Mouse (Mus musculus) layer of hippocampus, adult 8-10 months (tissue): ENCODE results near the gene Psmb8. TPM values are rescaled to one million over a fixed set of nuclear protein-coding genes. Genes with fewer than 3 reads are reported as not detected.

Experiments used
- DNase-seq, 2 experiments: peaks; one replicate each; pipeline ENCODE4 v3.0.0; 2022; ENCODE audit warnings: low spot score in 2 of 2
- total RNA-seq, 4 experiments: library from RNA; stranded (reverse); gene quantifications; 2 replicates each; pipeline ENCODE4 v1.2.4; 2022

Gene Psmb8
- total RNA-seq = 10 to 100 TPM in 2 of 4 experiments, 1 to 10 TPM in 2; 3.8 to 18.8 (median 10.0) TPM

DNA sequence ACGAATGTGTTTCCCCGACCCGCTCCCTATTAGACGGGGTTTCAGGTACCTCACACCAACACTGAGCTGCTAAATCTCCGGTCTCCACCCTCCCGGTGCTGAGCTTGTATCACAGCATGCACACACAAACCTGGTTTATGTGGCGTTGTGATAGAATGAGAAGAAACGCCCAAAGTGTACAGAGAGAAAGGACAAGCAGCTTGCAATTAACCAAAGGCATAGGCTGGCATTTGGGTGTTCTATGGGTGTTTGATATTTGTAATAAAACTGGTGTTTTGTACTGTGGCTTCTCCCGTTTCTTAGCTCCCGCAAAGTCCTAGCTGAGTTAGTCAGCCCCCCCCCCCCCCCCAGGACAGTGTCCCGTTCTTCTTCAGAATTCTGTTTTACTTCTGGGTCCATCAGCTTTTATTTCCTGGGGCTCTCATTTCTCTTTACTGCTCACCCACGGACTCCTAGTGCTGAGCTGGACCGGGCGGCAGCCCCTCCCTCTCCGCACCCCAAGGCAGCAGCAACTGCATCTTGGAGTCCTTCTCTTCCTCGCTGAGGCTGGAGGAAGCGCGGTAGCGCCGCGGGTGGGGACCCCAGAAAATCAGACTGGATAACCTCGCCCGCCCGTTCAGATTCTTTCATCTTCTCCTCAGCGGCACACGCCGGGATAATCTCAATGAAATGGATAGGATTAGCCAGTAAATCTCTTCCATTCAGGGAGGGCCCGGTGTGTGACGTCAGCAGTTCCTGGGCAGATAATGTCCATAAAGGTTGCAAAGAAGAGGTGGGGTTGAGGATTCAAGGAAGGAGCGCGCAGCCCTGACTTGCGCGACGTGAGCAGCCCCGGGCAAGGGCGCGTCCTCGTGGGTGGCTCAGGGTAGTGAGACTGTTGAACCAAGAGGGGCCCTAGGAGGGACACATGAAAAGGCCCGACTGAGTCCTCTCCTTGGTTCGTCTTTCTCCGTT lies at the start of gene Psmb8:
TSS of gene Psmb8 (plus strand) at position 781 of the 954 bp plus-strand sequence.
- peak; percentile 82 to 83 for DNase-seq

DNA sequence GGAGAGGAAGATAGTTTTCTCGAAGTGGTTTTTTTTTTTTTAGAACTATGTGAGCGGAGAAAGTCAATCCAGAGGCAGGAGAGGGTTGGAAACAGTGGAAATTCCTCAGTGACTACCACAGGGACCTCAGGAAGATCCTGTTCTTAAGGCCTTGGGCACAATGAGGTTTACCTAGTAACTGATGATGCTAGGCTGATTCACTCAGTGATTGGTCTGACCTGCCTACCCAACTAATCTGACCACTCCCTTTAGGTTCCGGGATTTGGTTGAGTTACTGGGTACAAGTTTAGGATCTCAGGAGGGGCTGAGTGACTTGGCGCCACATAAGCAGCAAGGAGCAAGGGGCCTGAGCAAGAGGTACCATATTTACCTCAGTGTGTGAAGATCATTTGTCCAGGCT lies 44.6 kb upstream of the Psmb8 start, which contains the start of gene H2-DMb1:
TSS of gene H2-DMb1 (plus strand) at position 150 of the 400 bp plus-strand sequence.
- DNase-seq = no peak

DNA sequence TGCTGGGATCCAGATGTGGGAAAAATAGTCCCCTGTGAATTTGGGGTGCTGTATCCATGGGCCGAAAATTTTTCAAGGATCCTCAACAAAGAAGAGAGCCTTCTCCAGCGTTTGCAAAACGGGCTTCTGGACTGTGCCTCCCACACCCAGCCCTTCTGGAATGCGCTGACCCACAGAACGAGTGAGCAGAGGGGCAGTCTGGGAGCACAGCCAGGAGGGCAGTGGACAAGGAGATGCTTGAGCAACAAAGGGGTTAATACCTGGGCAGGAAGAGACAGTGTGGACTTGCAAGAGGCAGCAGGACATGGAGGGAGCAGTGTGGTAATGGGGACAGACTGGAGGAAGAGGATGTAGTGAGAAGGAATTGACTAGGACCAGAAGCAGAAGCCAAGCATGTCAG lies 42.0 kb upstream of the Psmb8 start:
- DNase-seq = no peak

- no peak for DNase-seq
Observed at GRCm38 (mm10) chr17:34164202-34164895, 33.2 kb upstream of the Psmb8 start.

- DNase-seq = no peak
Observed at GRCm38 (mm10) chr17:34165033-34165730, 32.3 kb upstream of the Psmb8 start.

DNA sequence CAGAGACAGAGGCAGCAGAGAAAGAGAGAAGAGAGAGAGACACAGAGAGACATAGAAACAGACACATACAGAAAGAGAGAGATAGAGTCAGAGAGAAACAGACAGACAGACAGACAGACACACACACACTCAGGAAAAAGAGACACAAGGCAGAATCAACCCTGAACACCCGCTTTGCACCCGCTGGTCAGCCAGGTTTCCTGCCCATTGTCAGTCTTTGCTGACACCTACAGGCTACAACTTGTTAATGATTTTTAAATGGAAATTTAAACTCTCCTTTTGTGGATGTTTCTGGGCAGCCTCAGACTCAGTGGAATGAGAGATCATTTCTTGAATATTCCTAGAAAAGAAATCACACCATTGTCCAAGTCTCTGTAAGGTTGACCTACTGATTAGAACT lies 28.2 kb upstream of the Psmb8 start:
- peak in 1 of 2 experiments; percentile 14 for DNase-seq

- DNase-seq = no peak
Observed at GRCm38 (mm10) chr17:34170487-34170876, 27.0 kb upstream of the Psmb8 start.

DNA sequence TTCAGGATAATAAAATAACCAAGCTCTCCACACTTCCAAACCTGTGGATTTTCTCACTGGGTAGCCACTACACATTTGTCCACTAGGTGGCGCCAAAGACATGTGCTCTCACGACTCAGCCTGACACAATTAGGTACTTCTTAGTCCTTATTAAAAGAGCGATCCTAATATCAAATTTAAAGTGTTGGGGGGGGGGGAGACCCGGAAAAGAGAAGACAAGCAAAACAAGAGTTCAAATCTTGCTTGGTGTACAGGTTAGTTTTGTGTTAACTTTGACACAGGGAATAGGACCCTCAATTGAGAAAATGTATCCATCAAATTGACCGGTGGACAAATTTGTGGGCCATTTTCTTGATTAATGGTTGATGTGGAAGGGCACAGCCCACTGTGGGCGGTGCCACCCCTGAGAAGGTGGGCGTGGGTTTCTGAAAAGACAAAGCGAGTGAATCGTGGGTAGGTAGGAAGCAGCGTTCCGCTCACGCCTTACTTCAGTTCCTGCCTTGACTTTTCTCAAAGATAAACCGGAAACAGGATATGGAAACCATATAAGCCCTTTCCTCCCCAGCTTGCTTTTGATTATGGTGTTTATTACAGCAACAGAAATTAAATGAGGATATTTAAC lies 26.5 kb upstream of the Psmb8 start:
- peak; percentile 56 to 88 for DNase-seq

- DNase-seq = no peak
Observed at GRCm38 (mm10) chr17:34172528-34172927, 25.0 kb upstream of the Psmb8 start.

GRCm38 (mm10) chr17:34174075-34174474 lies 23.4 kb upstream of the Psmb8 start:
- DNase-seq = no peak

GRCm38 (mm10) chr17:34177179-34177578 lies 20.3 kb upstream of the Psmb8 start:
- DNase-seq = no peak

DNA sequence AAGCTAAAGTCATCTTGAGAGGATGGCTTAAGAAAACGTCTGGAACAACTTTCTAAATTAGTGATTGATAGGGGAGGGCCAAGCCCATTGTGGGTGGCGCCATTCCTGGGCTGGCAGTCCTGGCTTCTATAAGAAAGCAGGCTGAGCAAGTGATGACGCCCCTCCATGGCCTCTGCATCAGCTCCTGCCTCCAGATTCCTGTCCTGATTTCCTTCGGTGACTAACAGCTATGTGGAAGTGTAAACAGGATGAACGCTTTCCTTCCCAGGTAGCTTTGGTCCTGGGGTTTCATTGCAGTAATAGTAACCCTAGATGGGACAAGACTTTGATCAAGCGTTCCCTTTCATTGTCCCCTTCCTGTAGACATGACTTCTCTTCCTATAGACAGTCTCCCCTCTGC lies 18.5 kb upstream of the Psmb8 start:
- DNase-seq = no peak

DNA sequence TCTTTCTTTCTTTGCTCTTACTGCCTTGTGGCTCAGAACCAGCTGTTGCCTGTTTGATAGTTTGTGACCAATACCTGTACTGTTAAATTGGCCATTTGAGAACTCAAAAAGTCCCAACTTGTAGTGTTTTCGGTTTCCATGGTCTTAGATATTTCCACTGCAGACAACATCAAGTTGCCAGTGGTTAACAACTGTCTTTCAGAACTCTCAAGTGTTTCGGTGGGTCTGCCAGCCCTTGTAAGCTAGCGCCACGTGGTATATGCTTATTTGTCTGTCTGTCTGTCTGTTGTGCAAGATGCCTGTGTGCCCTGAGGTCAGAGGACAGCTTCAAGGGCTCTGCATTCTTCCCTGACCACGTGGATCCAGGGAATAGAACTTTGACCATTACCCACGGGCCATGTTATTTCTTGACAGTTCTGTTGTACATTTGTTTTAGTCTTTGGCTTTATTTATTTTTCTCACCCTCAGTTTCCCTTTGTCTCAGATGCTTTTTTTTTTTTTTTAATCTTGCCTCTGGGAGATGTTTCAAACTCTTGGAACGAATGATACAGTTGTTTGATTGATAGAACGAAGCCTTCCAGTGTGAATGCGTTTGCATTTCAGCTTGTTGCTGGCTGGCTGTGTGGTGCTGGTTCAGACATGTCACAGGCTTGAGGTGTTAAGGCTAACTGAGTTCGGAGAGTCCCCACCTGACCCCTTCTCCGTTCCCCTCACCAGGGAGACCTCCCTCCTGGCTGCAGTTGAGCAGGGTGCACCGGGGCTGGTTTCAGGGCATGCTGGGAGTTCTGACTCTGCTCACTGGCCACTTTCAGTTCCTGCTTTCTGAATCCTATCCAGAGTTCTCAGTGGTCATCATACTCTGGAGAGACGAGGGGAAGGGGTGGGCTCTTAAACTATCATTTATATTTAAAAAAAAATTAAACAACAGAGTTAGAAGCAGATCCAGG lies 17.3 kb upstream of the Psmb8 start:
- no peak for DNase-seq

DNA sequence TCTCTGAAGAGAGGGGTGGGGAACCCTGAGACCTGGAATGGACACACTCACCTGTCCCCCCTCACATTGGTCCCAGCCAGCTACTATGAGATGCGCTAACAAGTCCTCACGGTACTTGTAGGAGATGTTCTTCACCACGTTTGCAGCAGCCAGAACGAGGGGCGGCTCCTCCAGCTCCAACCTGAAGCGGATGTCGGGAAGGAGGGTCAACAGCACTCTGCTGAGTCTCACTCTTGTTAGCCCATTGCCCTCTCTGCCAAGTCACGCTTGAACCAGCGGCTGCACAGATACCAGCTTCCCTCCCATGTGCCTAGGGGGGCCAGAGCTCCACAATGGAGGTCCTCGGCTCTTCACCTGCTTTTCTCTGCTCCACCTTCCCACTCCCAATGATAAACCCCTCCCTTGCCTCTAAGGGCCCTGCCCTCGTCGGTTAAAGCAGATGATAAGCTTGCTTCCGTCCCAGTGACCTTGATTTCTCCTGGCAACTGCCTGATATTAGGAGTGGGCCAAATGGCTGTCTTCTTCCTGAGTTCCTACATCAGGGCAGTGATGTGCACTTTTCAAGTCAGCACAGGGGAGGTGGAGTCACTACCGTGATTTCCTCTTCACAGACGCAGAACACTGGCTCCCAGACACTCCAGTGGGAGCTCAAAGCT lies 13.8 kb upstream of the Psmb8 start:
- DNase-seq = no peak

DNA sequence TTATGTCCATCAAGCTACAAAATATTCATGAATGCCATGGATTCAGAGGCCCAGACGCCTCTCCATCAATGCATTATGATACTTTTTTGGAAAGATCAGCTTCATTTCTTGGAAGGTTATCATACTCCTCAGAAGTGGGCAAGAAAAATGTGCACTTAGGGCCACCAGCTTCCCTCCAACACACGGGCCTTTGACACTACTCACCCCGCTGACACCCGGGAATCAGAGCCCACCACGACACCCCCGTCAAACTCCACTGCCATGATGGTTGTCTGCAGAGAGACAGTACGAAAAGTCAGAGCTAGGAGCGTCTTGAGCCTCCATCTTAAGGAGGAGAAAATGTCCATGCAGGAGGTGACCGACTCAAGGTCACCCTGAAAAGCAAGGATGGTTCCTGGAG lies 12.0 kb upstream of the Psmb8 start:
- no peak for DNase-seq

DNA sequence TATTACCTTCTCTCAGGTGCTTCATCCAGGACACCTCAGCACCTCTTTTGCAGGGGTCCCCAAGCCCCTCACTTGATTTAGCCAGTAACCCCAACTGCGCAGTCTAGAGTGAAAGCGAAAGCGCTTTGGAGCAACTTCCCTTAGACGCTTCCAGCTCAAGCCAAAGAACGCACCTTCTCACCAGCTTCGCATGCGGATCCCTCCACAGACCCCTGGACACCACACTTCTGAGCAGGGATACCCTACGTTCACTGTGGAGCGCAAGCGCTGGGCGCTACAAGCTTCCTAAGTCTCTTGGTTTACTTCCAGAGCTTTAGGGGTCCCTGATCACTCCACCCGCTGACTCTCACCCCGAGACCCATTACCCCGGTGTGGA lies 10.6 kb upstream of the Psmb8 start:
- no peak for DNase-seq

- peak; percentile 90 to 96 for DNase-seq
Observed at GRCm38 (mm10) chr17:34187261-34187916, 10.1 kb upstream of the Psmb8 start, which contains the start of the genes Tap1 and Psmb9. TSS of gene Tap1 (plus strand) at chr17:34187553. TSS of gene Psmb9 (minus strand) at chr17:34187764.

DNA sequence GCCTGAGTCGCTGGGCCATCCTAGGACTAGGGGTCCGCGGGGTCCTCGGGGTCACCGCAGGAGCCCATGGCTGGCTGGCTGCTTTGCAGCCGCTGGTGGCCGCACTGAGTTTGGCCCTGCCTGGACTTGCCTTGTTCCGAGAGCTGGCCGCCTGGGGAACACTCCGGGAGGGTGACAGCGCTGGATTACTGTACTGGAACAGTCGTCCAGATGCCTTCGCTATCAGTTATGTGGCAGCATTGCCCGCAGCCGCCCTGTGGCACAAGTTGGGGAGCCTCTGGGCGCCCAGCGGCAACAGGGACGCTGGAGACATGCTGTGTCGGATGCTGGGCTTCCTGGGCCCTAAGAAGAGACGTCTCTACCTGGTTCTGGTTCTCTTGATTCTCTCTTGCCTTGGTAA lies 9.5 kb upstream of the Psmb8 start:
- DNase-seq = no peak

GRCm38 (mm10) chr17:34188986-34189385 lies 8.5 kb upstream of the Psmb8 start:
- no peak for DNase-seq
